Mouse (Mus musculus) ES-E14 (cell line): Measurements from ENCODE around the gene Nuak1.

Experiments
- CHD2 ChIP-seq: IDR thresholded peaks from 2 replicates; pipeline ENCODE4 v1.6.1; 2014; ENCODE audit warnings: mild to moderate bottlenecking, low read depth, low read length, inconsistent platforms
- HCFC1 ChIP-seq: IDR thresholded peaks from 2 replicates; pipeline ENCODE4 v1.6.1; 2012; ENCODE audit warnings: low read length, inconsistent platforms, borderline replicate concordance; ENCODE audit not compliant: insufficient read depth
- MAFK ChIP-seq: IDR thresholded peaks from 2 replicates; pipeline ENCODE4 v1.6.1; 2014; ENCODE audit warnings: mild to moderate bottlenecking, low read depth, low read length, inconsistent platforms; ENCODE audit not compliant: insufficient read depth
- ZC3H11A ChIP-seq: IDR thresholded peaks from 2 replicates; pipeline ENCODE4 v1.6.1; 2012; ENCODE audit warnings: low read depth, mild to moderate bottlenecking, inconsistent platforms, low read length, borderline replicate concordance
- ZNF384 ChIP-seq: IDR thresholded peaks from 2 replicates; pipeline ENCODE4 v1.6.1; 2012; ENCODE audit warnings: low read depth, low read length, inconsistent platforms

DNA sequence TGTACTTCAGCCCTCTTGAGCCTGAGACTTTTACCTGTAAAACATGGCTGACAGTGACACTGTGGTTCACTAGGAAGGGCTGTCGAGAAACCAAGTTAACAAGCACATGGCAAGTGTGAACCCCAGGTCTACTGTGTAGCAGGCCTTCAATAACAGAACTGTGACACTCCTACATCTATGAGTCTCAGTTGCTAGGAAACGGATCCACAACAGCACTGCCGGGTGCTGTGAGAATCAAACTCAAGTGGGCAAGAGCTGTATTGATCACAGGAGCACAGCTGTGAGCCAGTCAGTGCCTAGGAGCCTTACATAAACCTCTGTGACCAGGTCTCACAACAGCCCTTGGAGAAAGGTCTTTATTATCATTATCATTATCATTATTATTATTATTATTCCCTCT, 54.2 kb downstream of the Nuak1 start:
- TF ChIP-seq ZNF384 (no peak), MAFK (no peak), CHD2 (no peak), HCFC1 (no peak), ZC3H11A (no peak)
